Mouse (Mus musculus) C2C12 (cell line): ENCODE results near the gene Adra1d.

ENCODE experiments used
- CEBPB ChIP-seq: IDR thresholded peaks from one replicate; pipeline ENCODE4 v1.6.1; 2011; ENCODE audit warnings: low read depth, mild to moderate bottlenecking, control low read depth, moderate library complexity
- CTCF ChIP-seq: IDR thresholded peaks from one replicate; pipeline ENCODE4 v1.5.1; 2011; ENCODE audit not compliant: control insufficient read depth, insufficient read depth, insufficient read length
- FOSL1 ChIP-seq: IDR thresholded peaks from one replicate; pipeline ENCODE4 v1.8.0; 2011; ENCODE audit warnings: mild to moderate bottlenecking, low read length; ENCODE audit not compliant: poor library complexity, insufficient read depth, severe bottlenecking
- MAX ChIP-seq: IDR thresholded peaks from one replicate; pipeline ENCODE4 v1.6.1; 2011; ENCODE audit warnings: mild to moderate bottlenecking, control low read depth
- MYOD1 ChIP-seq: IDR thresholded peaks from one replicate; pipeline ENCODE4 v1.6.1; 2011; ENCODE audit warnings: low read depth; ENCODE audit not compliant: control insufficient read depth, insufficient read length
- MYOG ChIP-seq: IDR thresholded peaks from one replicate; pipeline ENCODE4 v1.6.1; 2011; ENCODE audit not compliant: control insufficient read depth, insufficient read length; ENCODE audit errors: extremely low read depth

DNA sequence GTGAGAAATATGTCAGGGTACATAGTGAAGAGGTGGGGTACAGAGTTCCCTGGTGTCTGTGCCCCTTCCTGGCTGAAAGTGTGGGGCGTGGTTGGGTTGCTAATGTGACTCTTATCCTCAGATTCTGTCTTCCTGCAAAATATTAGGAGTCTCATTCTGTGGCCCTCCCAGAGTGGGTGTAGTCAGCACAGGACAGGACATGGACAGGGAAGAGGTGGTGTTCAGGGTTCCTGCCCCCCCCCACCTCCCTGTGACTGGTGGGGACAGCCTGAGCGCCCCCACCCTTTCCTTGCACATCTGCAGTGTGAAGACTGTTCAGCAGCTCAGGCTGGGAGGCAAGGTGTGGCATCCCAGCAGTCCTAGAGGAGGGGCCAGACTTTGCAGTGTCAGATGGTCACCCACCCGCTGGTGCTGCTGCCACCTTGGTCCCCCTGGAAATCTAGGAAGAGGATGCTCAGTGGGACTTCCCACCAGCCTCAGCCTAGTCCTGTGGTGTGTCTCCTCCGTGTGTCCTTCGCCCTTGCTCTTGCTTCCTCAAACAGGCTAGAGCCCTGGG is 62.7 kb downstream of the Adra1d start:
- no peak for TF ChIP-seq MAX
- no peak for TF ChIP-seq CTCF
- TF ChIP-seq CEBPB = no peak
- TF ChIP-seq MYOD1 = no peak
- no peak for TF ChIP-seq MYOG
- no peak for TF ChIP-seq FOSL1
